Mouse (Mus musculus) hindlimb bud, embryonic 11.5 days (tissue): ENCODE data around the gene 2310002L09Rik.
"Not testable (repeated sequence)": the region's sequence is repeated elsewhere in the genome, so short reads cannot be mapped to it uniquely, and the experiment has no call there.

Experiments used
- DNase-seq: peaks from one replicate; pipeline ENCODE4 v3.0.0-alpha.2; 2012; ENCODE audit warnings: low read depth, low spot score; ENCODE audit errors: extremely low spot score

2310002L09Rik gene

GRCm38 (mm10) chr4:73950375-73950896, at the start of gene 2310002L09Rik:
Gene 2310002L09Rik (minus strand): TSS chr4:73950846.
- no peak for DNase-seq

- no peak for DNase-seq
Measured at GRCm38 (mm10) chr4:73980454-73980853, 29.8 kb upstream of the 2310002L09Rik start.

GRCm38 (mm10) chr4:73920660-73921059, 30.0 kb downstream of the 2310002L09Rik start, which contains the start of gene Gm11756:
Gene Gm11756 (minus strand): TSS chr4:73920760.
- DNase-seq = not testable (repeated sequence)

GRCm38 (mm10) chr4:73905853-73906252, 44.8 kb downstream of the 2310002L09Rik start, which contains the start of gene Gm13871:
Gene Gm13871 (minus strand): TSS chr4:73905953.
- DNase-seq = not testable (repeated sequence)

- DNase-seq = not testable (repeated sequence)
Measured at GRCm38 (mm10) chr4:73891012-73891411, 59.6 kb downstream of the 2310002L09Rik start, which contains the start of gene Gm11757. Gene Gm11757 (minus strand): TSS chr4:73891112.
